7 mouse cellular contexts compared by ENCODE assay signal in genomic region chr11:47378843-47379629, GRCm38 (mm10).
DNase-seq lines count a peak whose midpoint lies in the region; ATAC-seq and TF ChIP-seq lines count a peak whose summit lies in the region.

No protein-coding gene starts in this region.

- peaks cover 25% of the 10 kb centered on the region for H3K4me1 ChIP-seq in embryonic facial prominence, embryonic 15.5 days
- peaks cover 8% of the 10 kb centered on the region for H3K4me1 ChIP-seq in heart, embryonic 11.5 days (ENCODE audit: control insufficient read depth, insufficient read depth, low read length)
- 0 out of 2 replicates have a peak, but pooled peaks cover 4% of the 10 kb centered on the region for H3K4me1 ChIP-seq in kidney, embryonic 14.5 days (ENCODE audit: control insufficient read depth, insufficient read depth, low read length)
- no peaks in the 10 kb centered on the region for H3K4me1 ChIP-seq in liver, adult 2 months (ENCODE audit: control insufficient read depth, insufficient read depth, low read length)
- no peaks in the 10 kb centered on the region for H3K4me1 ChIP-seq in neural tube, embryonic 11.5 days (ENCODE audit: control insufficient read depth, insufficient read depth, low read length)

- no peaks in the 10 kb centered on the region for H3K27me3 ChIP-seq in embryonic facial prominence, embryonic 15.5 days
- no peaks in the 10 kb centered on the region for H3K27me3 ChIP-seq in heart, embryonic 11.5 days (ENCODE audit: control insufficient read depth, insufficient read depth, low read length)
- no peaks in the 10 kb centered on the region for H3K27me3 ChIP-seq in kidney, embryonic 14.5 days (ENCODE audit: control insufficient read depth, insufficient read depth, low read length)
- no peaks in the 10 kb centered on the region for H3K27me3 ChIP-seq in liver, adult 2 months (ENCODE audit: control insufficient read depth, insufficient read depth, low read length)
- no peaks in the 10 kb centered on the region for H3K27me3 ChIP-seq in neural tube, embryonic 11.5 days (ENCODE audit: control insufficient read depth, insufficient read depth, low read length)

- TF ChIP-seq CTCF in liver, adult 2 months (IDR thresholded peaks at IDR 0.05; ENCODE audit: low read depth, low read length): no peak

- WGBS in embryonic facial prominence, embryonic 15.5 days: 1% methylated on average over 25 of the region's 25 CpGs
- 4% methylated on average over 25 of the region's 25 CpGs for WGBS in heart, embryonic 11.5 days (ENCODE audit: insufficient replicate concordance)
- WGBS in kidney, embryonic 14.5 days: 4% methylated on average over 25 of the region's 25 CpGs
- WGBS in liver, adult 2 months: 8% methylated on average over 25 of the region's 25 CpGs
- 19% methylated on average over 25 of the region's 25 CpGs for WGBS in neural tube, embryonic 11.5 days

- peak overlapping the region; percentile 97 for H3K27ac ChIP-seq in embryonic facial prominence, embryonic 15.5 days (replicated peaks)
- peak overlapping the region; percentile 95 for H3K27ac ChIP-seq in heart, embryonic 11.5 days (ENCODE audit: low read depth, low read length)
- H3K27ac ChIP-seq in kidney, embryonic 14.5 days (ENCODE audit: low read depth, low read length): peak overlapping the region; percentile 74; the same call in 1 of the 2 replicates
- no peak overlapping the region for H3K27ac ChIP-seq in liver, adult 2 months (replicated peaks; ENCODE audit: insufficient read depth, low read depth, low read length)
- H3K27ac ChIP-seq in neural tube, embryonic 11.5 days (ENCODE audit: low read depth, low read length): peak overlapping the region; percentile 58

- DNase-seq in adrenal gland, postnatal 14 days: peak; percentile 55
- no peak for DNase-seq in liver, adult 2 months (ENCODE audit: extremely low read depth, low read depth, low spot score)
- DNase-seq in neural tube, embryonic 11.5 days (ENCODE audit: low spot score): peak; percentile 61
- peak; percentile 27 for DNase-seq in thymus, postnatal 4 days

- H3K4me2 ChIP-seq in embryonic facial prominence, embryonic 15.5 days (replicated peaks): peak overlapping the region; percentile 59
- peak overlapping the region; percentile 77 for H3K4me2 ChIP-seq in heart, embryonic 11.5 days
- H3K4me2 ChIP-seq in kidney, embryonic 14.5 days (replicated peaks; ENCODE audit: low read depth, low read length): peak overlapping the region; percentile 68
- H3K4me2 ChIP-seq in neural tube, embryonic 11.5 days (ENCODE audit: low read depth): peak overlapping the region; percentile 40

- H3K36me3 ChIP-seq in embryonic facial prominence, embryonic 15.5 days: no peaks in the 10 kb centered on the region
- no peaks in the 10 kb centered on the region for H3K36me3 ChIP-seq in heart, embryonic 11.5 days (ENCODE audit: control insufficient read depth, insufficient read depth, low read length)
- no peaks in the 10 kb centered on the region for H3K36me3 ChIP-seq in kidney, embryonic 14.5 days (ENCODE audit: control insufficient read depth, insufficient read depth, low read length)
- no peaks in the 10 kb centered on the region for H3K36me3 ChIP-seq in liver, adult 2 months (ENCODE audit: control insufficient read depth, insufficient read depth, low read length)
- H3K36me3 ChIP-seq in neural tube, embryonic 11.5 days (ENCODE audit: control insufficient read depth, insufficient read depth, low read length): no peaks in the 10 kb centered on the region

- H3K9ac ChIP-seq in embryonic facial prominence, embryonic 15.5 days: peak overlapping the region; percentile 29
- peak overlapping the region; percentile 82 for H3K9ac ChIP-seq in heart, embryonic 11.5 days (ENCODE audit: low read depth, low read length)
- H3K9ac ChIP-seq in kidney, embryonic 14.5 days (ENCODE audit: low read depth, low read length): peak overlapping the region; percentile 65; the same call in 1 of the 2 replicates
- H3K9ac ChIP-seq in liver, adult 2 months (ENCODE audit: low read depth, low read length): no peak overlapping the region
- peak overlapping the region; percentile 53; the same call in 1 of the 2 replicates for H3K9ac ChIP-seq in neural tube, embryonic 11.5 days (ENCODE audit: low read length)

- peak overlapping the region; percentile 48 for H3K4me3 ChIP-seq in embryonic facial prominence, embryonic 15.5 days (replicated peaks)
- peak overlapping the region; percentile 49 for H3K4me3 ChIP-seq in heart, embryonic 11.5 days (ENCODE audit: low read depth, low read length)
- peak overlapping the region; percentile 36 for H3K4me3 ChIP-seq in kidney, embryonic 14.5 days (ENCODE audit: low read length)
- peak overlapping the region; percentile 4; the same call in 1 of the 2 replicates for H3K4me3 ChIP-seq in liver, adult 2 months (ENCODE audit: insufficient read depth, low read depth, low read length)
- H3K4me3 ChIP-seq in neural tube, embryonic 11.5 days (ENCODE audit: low read depth, low read length): peak overlapping the region; percentile 12

- no peaks in the 10 kb centered on the region for H3K79me2 ChIP-seq in liver, adult 2 months (ENCODE audit: control insufficient read depth, insufficient read depth, low read length)

- TF ChIP-seq POLR2A in liver, adult 2 months (IDR thresholded peaks at IDR 0.05; ENCODE audit: extremely low read depth, insufficient read depth, low read length): no peak

- peak; percentile 92 for ATAC-seq in embryonic facial prominence, embryonic 15.5 days (ENCODE audit: insufficient number of reproducible peaks, low FRiP score, low TSS enrichment, low read depth)
- peak; percentile 86 for ATAC-seq in heart, embryonic 11.5 days (replicated peaks; ENCODE audit: insufficient number of reproducible peaks, low FRiP score, low TSS enrichment)
- peak; percentile 95 for ATAC-seq in kidney, embryonic 14.5 days (ENCODE audit: low FRiP score, low TSS enrichment)
- ATAC-seq in neural tube, embryonic 11.5 days (ENCODE audit: insufficient read depth, low FRiP score, low TSS enrichment): peak; percentile 76

- H3K9me3 ChIP-seq in embryonic facial prominence, embryonic 15.5 days (replicated peaks): no peaks in the 10 kb centered on the region
- no peaks in the 10 kb centered on the region for H3K9me3 ChIP-seq in heart, embryonic 11.5 days (replicated peaks; ENCODE audit: control insufficient read depth, low read length)
- H3K9me3 ChIP-seq in kidney, embryonic 14.5 days (ENCODE audit: control insufficient read depth, low read length): no peaks in the 10 kb centered on the region
- no peaks in the 10 kb centered on the region for H3K9me3 ChIP-seq in neural tube, embryonic 11.5 days (ENCODE audit: control insufficient read depth, low read length)
